ENCODE assay signal across 8 mouse cellular contexts in the genomic region with DNA sequence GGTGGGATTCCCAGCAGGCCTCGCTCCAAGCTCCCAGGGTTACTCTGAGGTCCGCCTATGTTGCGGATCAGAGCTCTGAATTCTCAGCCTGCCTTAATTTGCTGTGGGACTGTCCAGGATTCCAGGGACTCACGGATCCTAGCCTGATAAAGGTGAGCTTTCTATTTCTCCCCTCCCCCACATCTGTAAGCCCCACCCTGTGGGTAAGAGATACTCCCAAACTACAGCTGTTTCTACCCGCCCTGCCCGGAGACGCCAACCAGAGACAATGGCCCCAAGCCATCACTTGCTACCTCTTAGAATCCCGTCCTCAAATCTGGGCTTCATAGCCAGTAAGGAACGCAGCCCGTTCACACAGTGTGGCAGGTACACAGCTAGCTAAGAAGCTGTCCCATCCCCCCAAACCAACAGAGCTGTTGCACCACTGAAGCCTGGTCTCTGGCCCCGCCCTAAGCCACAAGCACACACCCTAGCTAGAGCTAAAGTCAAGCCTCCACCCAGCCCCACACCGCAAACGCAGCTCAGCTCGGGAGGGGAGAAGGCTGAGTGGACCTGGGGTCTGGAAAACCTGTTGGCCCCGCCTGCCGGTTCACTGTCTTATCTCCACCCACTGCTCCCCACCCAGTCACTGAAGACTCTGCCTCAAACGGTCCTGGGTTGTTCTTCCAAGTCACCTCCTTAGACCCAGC. TPM values are rescaled to one million over a fixed set of nuclear protein-coding genes. Genes with fewer than 3 reads are reported as not detected.
DNase-seq lines count a peak whose midpoint lies in the region; ATAC-seq and TF ChIP-seq lines count a peak whose summit lies in the region.

No protein-coding gene starts in this region.

- H3K4me2 ChIP-seq in forebrain, embryonic 12.5 days, result peak overlapping the region; percentile 15
- H3K4me2 ChIP-seq in forebrain, embryonic 16.5 days (ENCODE audit: low read length), result no peak overlapping the region
- H3K4me2 ChIP-seq in intestine, embryonic 16.5 days (ENCODE audit: low read depth, low read length), result peak overlapping the region; percentile 37
- peak overlapping the region; percentile 39; the same call in 1 of the 2 replicates for H3K4me2 ChIP-seq in midbrain, embryonic 11.5 days

- WGBS in forebrain, embryonic 12.5 days, result 8% methylated on average over 17 of the region's 17 CpGs
- 19% methylated on average over 16 of the region's 17 CpGs for WGBS in forebrain, embryonic 16.5 days
- WGBS in intestine, embryonic 16.5 days, result 11% methylated on average over 17 of the region's 17 CpGs
- WGBS in midbrain, embryonic 11.5 days, result 7% methylated on average over 17 of the region's 17 CpGs
- WGBS in cerebellum, adult 2 months, result 73% methylated on average over 17 of the region's 17 CpGs

- H3K4me3 ChIP-seq in forebrain, embryonic 12.5 days (replicated peaks), result no peak overlapping the region
- no peak overlapping the region for H3K4me3 ChIP-seq in forebrain, embryonic 16.5 days (replicated peaks; ENCODE audit: low read length)
- H3K4me3 ChIP-seq in intestine, embryonic 16.5 days (ENCODE audit: low read length), result 0 out of 2 replicates have a peak overlapping the region, but pooled peaks have one; percentile 2
- H3K4me3 ChIP-seq in midbrain, embryonic 11.5 days (ENCODE audit: low read depth, low read length), result no peak overlapping the region
- H3K4me3 ChIP-seq in layer of hippocampus, adult 2 months, result no peak overlapping the region
- no peak overlapping the region for H3K4me3 ChIP-seq in cerebellum, adult 2 months (replicated peaks; ENCODE audit: insufficient read depth, low read depth, low read length)

- H3K27me3 ChIP-seq in forebrain, embryonic 12.5 days, result peaks cover 33% of the 10 kb centered on the region
- H3K27me3 ChIP-seq in forebrain, embryonic 16.5 days (replicated peaks; ENCODE audit: control insufficient read depth, insufficient read depth, low read length), result no peaks in the 10 kb centered on the region
- peaks cover 5% of the 10 kb centered on the region; the same call in 1 of the 2 replicates for H3K27me3 ChIP-seq in intestine, embryonic 16.5 days (replicated peaks; ENCODE audit: control insufficient read depth, insufficient read depth, low read length)
- 0 out of 2 replicates have a peak, but pooled peaks cover 2% of the 10 kb centered on the region for H3K27me3 ChIP-seq in midbrain, embryonic 11.5 days (ENCODE audit: control insufficient read depth, insufficient read depth, low read length)
- H3K27me3 ChIP-seq in cerebellum, adult 2 months (ENCODE audit: control insufficient read depth, insufficient read depth, low read length), result no peaks in the 10 kb centered on the region

- ATAC-seq in forebrain, embryonic 12.5 days (ENCODE audit: low FRiP score), result no peak
- no peak for ATAC-seq in forebrain, embryonic 16.5 days
- ATAC-seq in intestine, embryonic 16.5 days, result peak; percentile 88
- ATAC-seq in midbrain, embryonic 11.5 days (ENCODE audit: low FRiP score), result no peak

- no peak overlapping the region; the same call in 1 of the 2 replicates for H3K27ac ChIP-seq in forebrain, embryonic 12.5 days
- H3K27ac ChIP-seq in forebrain, embryonic 16.5 days (ENCODE audit: low read length), result no peak overlapping the region
- no peak overlapping the region for H3K27ac ChIP-seq in intestine, embryonic 16.5 days (ENCODE audit: low read length)
- no peak overlapping the region; the same call in 1 of the 2 replicates for H3K27ac ChIP-seq in midbrain, embryonic 11.5 days (ENCODE audit: low read depth, low read length)
- H3K27ac ChIP-seq in layer of hippocampus, adult 2 months, result no peak overlapping the region
- H3K27ac ChIP-seq in cerebellum, adult 2 months (ENCODE audit: insufficient read depth, low read length), result no peak overlapping the region

- H3K36me3 ChIP-seq in forebrain, embryonic 12.5 days (replicated peaks), result no peaks in the 10 kb centered on the region
- H3K36me3 ChIP-seq in forebrain, embryonic 16.5 days (ENCODE audit: control insufficient read depth, insufficient read depth), result no peaks in the 10 kb centered on the region
- no peaks in the 10 kb centered on the region for H3K36me3 ChIP-seq in intestine, embryonic 16.5 days (ENCODE audit: control insufficient read depth, insufficient read depth, low read length)
- no peaks in the 10 kb centered on the region for H3K36me3 ChIP-seq in midbrain, embryonic 11.5 days (ENCODE audit: control insufficient read depth, insufficient read depth, low read length)

- DNase-seq in c-Kit-negative CD71-positive TER-119-positive erythroid progenitor cells, embryonic 14.5 days (ENCODE audit: low read depth, low spot score), result peak; percentile 76
- no peak for DNase-seq in midbrain, embryonic 11.5 days (ENCODE audit: low spot score, missing footprints)
- DNase-seq in thymus, adult 18-20 months, result peak; percentile 45 to 60
- DNase-seq in layer of hippocampus, adult 2 months (ENCODE audit: low spot score in 2 of 2), result no peak
- DNase-seq in cerebellum, adult 2 months, result no peak

- H3K9ac ChIP-seq in forebrain, embryonic 12.5 days, result no peak overlapping the region
- H3K9ac ChIP-seq in forebrain, embryonic 16.5 days (replicated peaks; ENCODE audit: low read depth, low read length), result no peak overlapping the region
- H3K9ac ChIP-seq in intestine, embryonic 16.5 days (ENCODE audit: low read depth, low read length), result no peak overlapping the region
- peak overlapping the region; percentile 39 for H3K9ac ChIP-seq in midbrain, embryonic 11.5 days (ENCODE audit: low read length)

- TF ChIP-seq CTCF in layer of hippocampus, adult 2 months (conservative IDR thresholded peaks at IDR 0.05), result no peak
- no peak for TF ChIP-seq CTCF in cerebellum, adult 2 months (IDR thresholded peaks at IDR 0.05; ENCODE audit: borderline replicate concordance, insufficient read depth, low read depth, low read length)

- no peaks in the 10 kb centered on the region for H3K9me3 ChIP-seq in forebrain, embryonic 12.5 days
- no peaks in the 10 kb centered on the region for H3K9me3 ChIP-seq in forebrain, embryonic 16.5 days (ENCODE audit: control insufficient read depth, low read length)
- no peaks in the 10 kb centered on the region for H3K9me3 ChIP-seq in intestine, embryonic 16.5 days (ENCODE audit: control insufficient read depth, low read length)
- H3K9me3 ChIP-seq in midbrain, embryonic 11.5 days (ENCODE audit: control insufficient read depth, low read length), result no peaks in the 10 kb centered on the region

- H3K4me1 ChIP-seq in forebrain, embryonic 12.5 days, result peaks cover 64% of the 10 kb centered on the region
- H3K4me1 ChIP-seq in forebrain, embryonic 16.5 days (replicated peaks; ENCODE audit: control insufficient read depth, insufficient read depth, low read length), result peaks cover 49% of the 10 kb centered on the region
- peaks cover 37% of the 10 kb centered on the region for H3K4me1 ChIP-seq in intestine, embryonic 16.5 days (ENCODE audit: control insufficient read depth, insufficient read depth, low read length)
- peaks cover 54% of the 10 kb centered on the region for H3K4me1 ChIP-seq in midbrain, embryonic 11.5 days (ENCODE audit: control insufficient read depth, insufficient read depth, low read length)
- peaks cover 19% of the 10 kb centered on the region for H3K4me1 ChIP-seq in cerebellum, adult 2 months (ENCODE audit: control insufficient read depth, insufficient read depth, low read length)

- no peak for TF ChIP-seq POLR2A in cerebellum, adult 2 months (IDR thresholded peaks at IDR 0.05; ENCODE audit: borderline replicate concordance, insufficient read depth, low read length)

RNA-seq across cellular contexts. Expression of a gene that starts 23.9 kb away (rescaled TPM):
- polyA plus RNA-seq in forebrain, embryonic 12.5 days (2016; fragmentation: Nextera tagmentation; extraction: Ambion mirVana), result 22.3 and 28.6 TPM in 2 replicates
- polyA plus RNA-seq in forebrain, embryonic 16.5 days (2015; fragmentation: Nextera tagmentation; extraction: Ambion mirVana), result 10.6 and 17.0 TPM in 2 replicates
- polyA plus RNA-seq in intestine, embryonic 16.5 days (2015; fragmentation: Nextera tagmentation; extraction: Ambion mirVana), result 1.0 and 1.2 TPM in 2 replicates
- 26.6 and 31.3 TPM in 2 replicates for polyA plus RNA-seq in midbrain, embryonic 11.5 days (2014; fragmentation: Nextera tagmentation; extraction: Ambion mirVana)
- 1 to 10 TPM; 8.2 to 8.5 TPM for total RNA-seq in layer of hippocampus, adult 2 months (2021)
- polyA plus RNA-seq in cerebellum, adult 2 months (2012; rRNA removed), result 8.4 and 10.6 TPM in 2 replicates

Comparison
In these comparisons a context has a peak if more than half of its experiments do, and no peak if none do; other contexts are left out.
1. DNase-seq: peak in c-Kit-negative CD71-positive TER-119-positive erythroid progenitor cells, embryonic 14.5 days (single experiment) and thymus, adult 18-20 months (2 of 2); none in midbrain, embryonic 11.5 days (single experiment), layer of hippocampus, adult 2 months (0 of 2) and cerebellum, adult 2 months (0 of 2).